Mouse (Mus musculus) hindbrain, embryonic 11.5 days (tissue): ENCODE measurements around the gene Tbcel. TPM values are rescaled to one million over a fixed set of nuclear protein-coding genes. Genes with fewer than 3 reads are reported as not detected.

Experiments used
- ATAC-seq: fragments of 200-750 bp; cut with Nextera tagmentation; 2 replicates; pipeline ENCODE4 v1.8.0; 2017; ENCODE audit warnings: mild to moderate bottlenecking, moderate TSS enrichment, moderate library complexity; ENCODE audit not compliant: low FRiP score
- DNase-seq: peaks from one replicate; pipeline ENCODE4 v3.0.0-alpha.2; 2015; ENCODE audit warnings: low spot score
- H3K27ac ChIP-seq: fragments of 300-500 bp; sonication (generic); 2 replicates; pipeline ENCODE4 v1.5.1; 2014; ENCODE audit warnings: mild to moderate bottlenecking, low read depth, low read length
- H3K27me3 ChIP-seq: fragments of 300-500 bp; sonication (generic); 2 replicates; pipeline ENCODE4 v1.6.1; 2014; ENCODE audit warnings: mild to moderate bottlenecking, low read length, moderate library complexity, mixed read lengths; ENCODE audit not compliant: control insufficient read depth, insufficient read depth
- H3K36me3 ChIP-seq: fragments of 300-500 bp; sonication (generic); 2 replicates; pipeline ENCODE4 v1.6.1; 2014; ENCODE audit warnings: mild to moderate bottlenecking, low read length, moderate library complexity, mixed read lengths; ENCODE audit not compliant: control insufficient read depth, insufficient read depth
- H3K4me1 ChIP-seq: fragments of 300-500 bp; sonication (generic); replicated peaks from 2 replicates; pipeline ENCODE4 v1.6.1; 2014; ENCODE audit warnings: low read length, mixed read lengths; ENCODE audit not compliant: control insufficient read depth, insufficient read depth
- H3K4me2 ChIP-seq: fragments of 300-500 bp; sonication (generic); replicated peaks from 2 replicates; pipeline ENCODE4 v1.6.1; 2014; ENCODE audit warnings: mild to moderate bottlenecking, low read depth, low read length
- H3K4me3 ChIP-seq: fragments of 300-500 bp; sonication (generic); 2 replicates; pipeline ENCODE4 v1.5.1; 2014; ENCODE audit warnings: low read depth, low read length
- H3K9ac ChIP-seq: fragments of 300-500 bp; sonication (generic); 2 replicates; pipeline ENCODE4 v1.6.1; 2014; ENCODE audit warnings: low read depth, low read length
- H3K9me3 ChIP-seq: fragments of 300-500 bp; sonication (generic); 2 replicates; pipeline ENCODE4 v1.6.1; 2016; ENCODE audit warnings: low read length; ENCODE audit not compliant: control insufficient read depth
- WGBS: fragments of 180-500 bp; shearing (Covaris S2); extraction: QIAGEN DNeasy Blood & Tissue Kit; methylation state at CpG from one replicate; pipeline ENCODE4 v1.1.7; 2014; 5-methylcytosine and 5-hydroxymethylcytosine counted together
- polyA plus RNA-seq: library from polyadenylated mRNA; unstranded; fragments of >200 nt; fragmentation: Nextera tagmentation; extraction: Ambion mirVana; gene quantifications from 2 replicates; pipeline ENCODE4 v1.2.1, GENCODE M21; 2014

Gene Tbcel
- polyA plus RNA-seq, 1 experiment from 2014 or later = 6.6 TPM

- H3K4me3 ChIP-seq = peak overlapping the region; percentile 64
- peak overlapping the region; percentile 73 for H3K9ac ChIP-seq
- no peaks in the 10 kb centered on the region for H3K36me3 ChIP-seq
- DNase-seq = peak; percentile 98
- H3K9me3 ChIP-seq = no peaks in the 10 kb centered on the region
- peaks cover 5% of the 10 kb centered on the region for H3K4me1 ChIP-seq
- H3K27me3 ChIP-seq = no peaks in the 10 kb centered on the region
- ATAC-seq = peak; percentile 98
- H3K27ac ChIP-seq = no peak overlapping the region
- 6% methylated on average over 49 of the region's 49 CpGs for WGBS
- H3K4me2 ChIP-seq = peak overlapping the region; percentile 72
Measured at GRCm38 (mm10) chr9:42471921-42472747, 35.5 kb downstream of the Tbcel start.

DNA sequence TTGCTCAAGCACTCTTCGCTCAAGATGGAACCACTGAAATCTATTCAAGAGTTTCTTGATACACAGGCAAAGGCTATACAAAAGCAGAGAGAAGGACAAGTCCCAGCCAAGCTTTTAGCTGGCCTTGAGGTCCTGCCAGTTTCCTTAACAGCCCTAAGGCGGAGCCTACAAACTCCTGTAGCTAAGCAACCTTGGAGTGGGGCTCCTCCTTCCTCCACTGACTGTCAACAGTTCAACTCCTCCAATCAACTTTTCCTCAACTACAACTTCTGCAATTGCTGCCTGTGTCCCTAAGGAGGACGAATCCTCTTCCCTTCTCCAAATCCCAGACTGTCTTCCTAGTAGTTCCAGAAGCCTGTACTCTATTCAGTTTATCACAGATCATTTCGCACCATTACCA is 36.4 kb downstream of the Tbcel start:
- no peaks in the 10 kb centered on the region for H3K9me3 ChIP-seq
- peak overlapping the region; percentile 73 for H3K9ac ChIP-seq

DNA sequence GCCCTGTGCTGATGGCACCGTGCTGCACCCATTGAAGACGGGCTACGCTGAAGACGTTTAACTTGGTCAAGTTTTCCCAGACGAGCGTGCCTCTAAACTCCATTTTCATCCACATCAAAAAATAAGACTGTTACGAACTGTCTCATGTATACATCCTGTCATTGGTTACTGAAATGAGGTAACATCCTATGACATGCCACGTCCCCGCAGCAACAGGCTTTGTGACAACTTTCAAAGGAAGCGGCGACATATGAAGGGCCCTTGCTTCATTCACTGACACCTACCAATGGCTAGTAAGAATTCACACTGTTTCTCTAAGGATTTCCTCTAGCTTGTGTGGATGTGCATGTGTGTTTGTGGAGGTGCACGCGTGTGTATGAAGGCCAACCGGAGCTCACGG is 38.3 kb downstream of the Tbcel start:
- Histone ChIP-seq H3K4me1 (peaks cover 5% of the 10 kb centered on the region), H3K4me3 (no peak overlapping the region), H3K27me3 (no peaks in the 10 kb centered on the region), H3K36me3 (no peaks in the 10 kb centered on the region), H3K27ac (no peak overlapping the region), H3K4me2 (no peak overlapping the region), H3K9me3 (no peaks in the 10 kb centered on the region), H3K9ac (no peak overlapping the region)
- ATAC-seq (no peak), DNase-seq (no peak)
- 96% methylated on average over 15 of the region's 15 CpGs for WGBS

More for the DNA sequence above, 36.4 kb downstream of the Tbcel start:
- Histone ChIP-seq H3K4me3 (peak overlapping the region; percentile 64), H3K4me1 (peaks cover 5% of the 10 kb centered on the region), H3K27ac (no peak overlapping the region), H3K4me2 (peak overlapping the region; percentile 72), H3K27me3 (no peaks in the 10 kb centered on the region), H3K36me3 (no peaks in the 10 kb centered on the region)
- 60% methylated on average over 4 of the region's 4 CpGs for WGBS
- no peak for ATAC-seq
- DNase-seq = no peak

DNA sequence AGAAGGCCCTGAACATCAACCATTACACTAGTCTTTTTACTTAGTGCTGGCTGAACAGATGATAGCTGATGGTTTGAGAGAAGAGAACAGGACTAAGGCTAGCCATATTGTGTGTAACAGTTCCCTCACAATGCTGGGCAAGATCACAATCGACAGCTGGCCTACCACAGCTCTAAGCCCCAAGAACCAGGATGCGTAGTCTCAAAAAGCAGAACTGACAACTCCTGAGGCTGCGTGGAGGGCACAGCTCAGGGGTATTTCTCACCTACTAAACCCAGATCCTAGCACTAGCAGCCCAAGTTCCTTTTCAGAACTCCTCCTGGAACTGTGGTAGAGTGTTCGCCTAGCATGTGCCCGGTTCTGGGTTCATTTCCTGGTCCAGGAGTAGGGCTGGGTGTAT is 39.2 kb downstream of the Tbcel start:
- Histone ChIP-seq H3K27me3 (no peaks in the 10 kb centered on the region), H3K27ac (no peak overlapping the region), H3K4me2 (no peak overlapping the region), H3K4me1 (peaks cover 5% of the 10 kb centered on the region), H3K9ac (no peak overlapping the region), H3K36me3 (no peaks in the 10 kb centered on the region), H3K9me3 (no peaks in the 10 kb centered on the region), H3K4me3 (no peak overlapping the region)
- DNase-seq (no peak), ATAC-seq (no peak)
- 91% methylated on average over 5 of the region's 5 CpGs for WGBS

GRCm38 (mm10) chr9:42467116-42467815 is 40.3 kb downstream of the Tbcel start:
- WGBS = 88% methylated on average over 12 of the region's 12 CpGs
- H3K9ac ChIP-seq = no peak overlapping the region
- no peaks in the 10 kb centered on the region for H3K27me3 ChIP-seq
- no peak overlapping the region for H3K4me2 ChIP-seq
- no peak overlapping the region for H3K27ac ChIP-seq
- H3K4me3 ChIP-seq = no peak overlapping the region
- ATAC-seq (no peak), DNase-seq (no peak)
- H3K36me3 ChIP-seq = no peaks in the 10 kb centered on the region
- H3K4me1 ChIP-seq = peaks cover 5% of the 10 kb centered on the region
- H3K9me3 ChIP-seq = no peaks in the 10 kb centered on the region

GRCm38 (mm10) chr9:42465661-42466091 is 41.9 kb downstream of the Tbcel start:
- Histone ChIP-seq H3K27ac (no peak overlapping the region), H3K27me3 (no peaks in the 10 kb centered on the region), H3K4me1 (no peaks in the 10 kb centered on the region), H3K36me3 (no peaks in the 10 kb centered on the region), H3K4me3 (no peak overlapping the region), H3K9me3 (no peaks in the 10 kb centered on the region), H3K9ac (no peak overlapping the region), H3K4me2 (no peak overlapping the region)
- WGBS = 82% methylated on average over 5 of the region's 5 CpGs
- DNase-seq = no peak
- ATAC-seq = no peak

GRCm38 (mm10) chr9:42464181-42464580 is 43.4 kb downstream of the Tbcel start:
- no peak overlapping the region for H3K27ac ChIP-seq
- WGBS = 92% methylated on average over 9 of the region's 9 CpGs
- H3K9me3 ChIP-seq = no peaks in the 10 kb centered on the region
- no peak overlapping the region for H3K9ac ChIP-seq
- H3K4me2 ChIP-seq = no peak overlapping the region
- H3K4me1 ChIP-seq = no peaks in the 10 kb centered on the region
- DNase-seq (no peak), ATAC-seq (no peak)
- no peak overlapping the region for H3K4me3 ChIP-seq
- H3K27me3 ChIP-seq = no peaks in the 10 kb centered on the region
- no peaks in the 10 kb centered on the region for H3K36me3 ChIP-seq

- H3K9ac ChIP-seq = no peak overlapping the region
- H3K27me3 ChIP-seq = no peaks in the 10 kb centered on the region
- H3K4me3 ChIP-seq = no peak overlapping the region
- H3K9me3 ChIP-seq = no peaks in the 10 kb centered on the region
- 61% methylated on average over 8 of the region's 8 CpGs for WGBS
- H3K4me2 ChIP-seq = no peak overlapping the region
- no peak for ATAC-seq
- DNase-seq = no peak
- no peaks in the 10 kb centered on the region for H3K4me1 ChIP-seq
- H3K27ac ChIP-seq = no peak overlapping the region
- H3K36me3 ChIP-seq = no peaks in the 10 kb centered on the region
Measured at GRCm38 (mm10) chr9:42463220-42463989, 44.2 kb downstream of the Tbcel start.
